Mouse (Mus musculus) kidney, postnatal 4 days (tissue): Measurements from ENCODE around the gene Tenm4.
A peak's percentile ranks its signal among the peaks of the same experiment; 100 is the strongest.
"Not testable (repeated sequence)": the region's sequence is repeated elsewhere in the genome, so short reads cannot be mapped to it uniquely, and the experiment has no call there.

Experiments used
- DNase-seq, 2 experiments: peaks; one replicate each; pipeline ENCODE4 v3.0.0; 2021; ENCODE audit warnings: mixed read lengths in 2 of 2

Tenm4 gene

DNA sequence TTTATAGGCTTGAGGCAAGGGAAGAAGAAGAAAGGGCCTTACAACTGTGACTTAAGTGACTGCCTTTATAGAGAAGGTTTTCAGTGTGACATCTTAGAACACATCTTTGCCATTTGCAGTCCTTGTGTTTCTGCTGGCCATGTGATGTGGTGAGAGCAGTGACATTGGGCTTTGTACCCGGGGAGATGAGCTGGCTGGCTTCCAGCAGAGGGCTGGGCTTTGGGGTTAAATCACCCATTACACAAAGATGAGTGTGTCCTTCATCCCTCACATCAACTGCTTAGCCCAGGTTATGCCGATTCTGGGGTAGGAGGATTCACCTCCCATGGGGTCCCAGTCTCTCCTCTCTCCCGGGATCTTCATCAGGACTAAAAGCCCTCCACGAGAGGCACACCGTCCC lies 738.8 kb downstream of the Tenm4 start:
- peak; percentile 38 to 42 for DNase-seq

DNA sequence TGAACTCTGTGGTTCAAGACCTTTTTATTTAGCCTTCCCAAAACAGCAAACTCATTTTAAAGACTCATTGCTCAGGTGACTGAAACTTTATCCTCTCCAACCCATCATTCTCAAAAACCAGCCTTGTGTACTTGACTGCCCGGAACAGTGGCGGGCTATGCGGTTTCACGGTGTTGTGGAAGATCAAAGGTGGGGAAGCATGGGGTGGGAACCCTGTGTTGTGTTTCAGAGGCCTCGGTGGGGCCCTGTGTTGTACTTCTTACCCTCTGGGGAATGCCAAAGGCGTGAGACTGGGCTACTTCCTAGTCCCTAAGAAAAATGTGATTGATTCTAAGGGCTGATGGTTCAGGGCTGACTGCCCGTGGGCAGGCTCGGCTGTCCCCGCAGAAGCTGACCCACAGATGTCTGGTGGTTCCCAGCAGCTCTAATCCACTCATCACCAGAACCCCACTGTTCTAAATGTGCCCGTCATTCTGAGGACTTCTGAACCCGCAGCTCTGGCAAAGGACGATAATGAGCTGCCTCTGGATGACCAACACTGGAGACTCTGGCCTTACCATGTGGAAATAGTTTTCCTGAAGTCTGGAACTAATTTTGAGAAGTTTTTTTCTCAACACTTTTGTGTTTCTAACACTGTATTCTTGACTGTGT lies 739.4 kb downstream of the Tenm4 start:
- no peak for DNase-seq

DNA sequence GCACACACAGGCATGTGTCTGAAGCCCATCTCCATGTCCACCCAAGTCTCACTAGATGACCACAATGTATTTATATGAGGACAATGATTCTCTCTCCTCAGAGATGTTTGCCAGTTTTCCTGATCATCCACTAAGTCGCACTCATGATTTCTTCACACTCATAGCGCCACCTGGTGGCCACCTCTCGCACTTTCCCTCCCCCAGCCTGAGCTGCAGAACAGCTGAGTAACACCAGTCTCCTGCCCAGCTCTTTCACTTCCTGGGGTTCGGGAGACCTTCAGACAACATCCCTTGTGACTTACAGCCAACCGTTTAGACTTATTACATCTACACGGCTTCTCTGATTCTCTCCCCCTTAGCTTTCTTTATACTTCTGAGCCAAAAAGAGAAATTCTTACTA lies 743.0 kb downstream of the Tenm4 start:
- DNase-seq = peak; percentile 91 to 92

DNA sequence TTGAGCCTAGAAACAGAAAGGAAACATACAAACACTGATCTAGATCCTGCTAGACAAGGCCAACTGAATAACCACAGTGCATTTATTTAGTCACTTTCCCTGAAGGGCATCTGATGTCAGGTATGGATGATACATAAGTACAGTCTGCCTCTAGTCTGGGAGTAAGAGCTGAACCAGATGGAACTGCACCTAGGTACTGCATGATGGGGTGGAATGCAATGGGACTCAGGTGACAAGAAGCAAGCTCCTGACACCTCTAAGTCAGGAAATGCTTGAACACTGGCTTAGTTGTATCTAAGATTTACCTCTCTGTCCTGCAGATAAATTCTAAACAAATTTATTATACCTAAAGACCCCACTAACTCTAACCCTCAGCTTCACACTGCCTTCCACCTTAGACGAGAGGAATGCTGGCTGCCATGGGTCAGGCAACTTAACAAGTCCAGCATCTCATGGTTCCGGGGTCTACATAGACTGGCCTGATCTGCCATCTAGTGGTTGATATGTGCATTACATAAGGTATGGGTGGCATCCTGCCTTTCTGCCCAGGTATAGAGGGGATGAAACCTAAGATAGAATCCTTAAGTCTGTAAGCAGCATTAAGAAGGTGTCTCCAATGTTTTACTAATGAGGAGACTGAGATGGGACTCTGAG lies 744.5 kb downstream of the Tenm4 start:
- peak; percentile 49 to 61 for DNase-seq

DNA sequence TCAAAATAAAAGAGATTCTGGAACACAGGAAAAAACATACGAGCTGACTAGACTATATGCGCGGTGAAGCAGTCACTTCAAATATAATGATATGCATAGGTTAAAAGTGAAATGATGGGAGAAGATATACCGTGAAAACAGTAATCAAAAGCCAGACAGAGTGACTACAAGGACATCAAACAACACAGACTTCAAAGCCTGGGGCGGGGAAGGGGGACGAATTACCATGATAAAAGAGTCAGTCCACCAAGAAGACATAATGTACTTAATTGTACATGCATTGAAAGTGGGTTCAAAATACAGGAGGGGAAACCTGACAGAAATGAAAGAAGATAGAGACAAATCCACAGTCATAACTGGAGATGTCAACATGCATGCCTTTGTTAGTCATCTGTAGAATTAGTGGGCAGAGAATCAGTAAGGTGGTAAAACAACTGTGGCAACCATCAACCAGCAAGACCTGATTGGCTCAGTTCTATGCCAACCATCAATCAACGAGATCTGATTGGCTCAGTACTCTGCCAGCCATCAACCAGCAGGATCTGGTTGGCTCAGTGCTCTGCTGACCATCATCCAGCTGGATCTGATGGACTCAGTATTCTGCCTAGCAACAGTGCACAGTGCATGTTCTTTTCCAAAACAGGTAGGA lies 749.5 kb downstream of the Tenm4 start:
- no peak for DNase-seq

DNA sequence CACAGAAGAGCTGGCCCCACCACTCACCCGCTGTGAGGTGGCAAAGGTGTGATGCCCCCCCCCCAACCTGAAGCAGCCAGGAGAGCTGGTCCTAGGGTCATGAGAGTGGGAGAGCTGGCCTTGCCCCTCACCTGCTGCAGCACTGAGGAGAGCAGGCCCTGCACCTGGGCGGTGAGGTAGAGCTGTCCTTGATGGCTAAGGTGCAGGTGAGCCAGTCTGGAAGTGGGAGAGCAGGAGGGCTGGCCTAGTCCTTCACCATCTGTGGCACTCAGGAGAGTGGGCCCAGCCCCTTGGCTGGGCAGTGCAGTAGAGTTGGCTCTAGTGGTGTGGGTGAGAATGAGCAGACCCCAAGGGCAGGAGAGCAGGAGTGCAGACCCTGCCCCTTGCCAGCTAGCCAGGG lies 751.9 kb downstream of the Tenm4 start:
- DNase-seq = no peak

DNA sequence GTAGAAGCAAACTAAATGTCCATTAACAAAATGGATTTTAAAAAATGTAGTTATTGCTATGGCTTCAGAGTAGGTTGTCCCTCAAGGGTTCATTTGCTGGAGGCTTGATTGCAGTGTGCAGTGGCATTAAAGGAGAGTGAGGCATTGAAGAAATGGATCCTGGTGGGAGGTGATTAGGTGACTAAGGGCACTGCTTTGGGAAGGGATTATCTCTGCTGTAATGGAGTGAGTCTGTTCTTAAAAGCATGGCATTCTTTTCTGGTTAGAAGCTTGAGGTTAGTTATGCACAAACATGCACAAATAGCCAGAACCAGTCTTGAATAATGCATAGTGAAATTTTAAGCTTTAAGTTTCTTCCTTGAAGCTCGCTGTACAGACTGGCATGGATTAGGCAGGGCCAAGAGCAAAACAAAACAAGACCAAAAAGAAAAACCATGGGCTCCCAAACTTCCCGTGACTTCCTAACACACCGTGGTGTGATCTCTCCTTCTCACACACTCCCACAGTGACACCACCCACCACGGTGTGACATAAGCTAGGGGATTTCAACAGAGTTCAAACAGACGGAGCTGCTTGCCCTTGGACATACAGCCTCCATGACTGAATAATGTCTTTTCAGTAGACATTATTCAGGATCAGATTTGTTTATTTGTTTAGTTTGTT lies 772.8 kb downstream of the Tenm4 start:
- DNase-seq = no peak

DNA sequence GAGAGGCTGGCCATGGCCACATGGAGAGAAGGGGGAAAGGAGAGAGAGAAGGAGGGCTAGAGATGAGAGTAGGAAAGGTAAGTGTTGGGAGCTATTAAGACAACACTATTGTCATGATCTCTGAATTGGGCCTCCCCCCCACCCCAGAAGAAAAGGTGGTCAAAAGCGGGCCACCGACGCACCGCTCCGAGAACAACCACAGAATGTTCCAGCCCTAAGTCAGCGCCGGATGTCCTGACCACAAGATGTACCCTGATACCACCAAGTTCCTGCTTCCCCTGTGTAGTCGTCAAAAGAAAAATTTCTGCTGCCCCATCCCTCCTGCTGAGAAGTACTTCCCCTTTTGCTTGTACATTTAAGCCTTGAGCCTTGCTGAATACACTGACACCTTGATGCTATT lies 775.5 kb downstream of the Tenm4 start:
- DNase-seq = not testable (repeated sequence)

DNA sequence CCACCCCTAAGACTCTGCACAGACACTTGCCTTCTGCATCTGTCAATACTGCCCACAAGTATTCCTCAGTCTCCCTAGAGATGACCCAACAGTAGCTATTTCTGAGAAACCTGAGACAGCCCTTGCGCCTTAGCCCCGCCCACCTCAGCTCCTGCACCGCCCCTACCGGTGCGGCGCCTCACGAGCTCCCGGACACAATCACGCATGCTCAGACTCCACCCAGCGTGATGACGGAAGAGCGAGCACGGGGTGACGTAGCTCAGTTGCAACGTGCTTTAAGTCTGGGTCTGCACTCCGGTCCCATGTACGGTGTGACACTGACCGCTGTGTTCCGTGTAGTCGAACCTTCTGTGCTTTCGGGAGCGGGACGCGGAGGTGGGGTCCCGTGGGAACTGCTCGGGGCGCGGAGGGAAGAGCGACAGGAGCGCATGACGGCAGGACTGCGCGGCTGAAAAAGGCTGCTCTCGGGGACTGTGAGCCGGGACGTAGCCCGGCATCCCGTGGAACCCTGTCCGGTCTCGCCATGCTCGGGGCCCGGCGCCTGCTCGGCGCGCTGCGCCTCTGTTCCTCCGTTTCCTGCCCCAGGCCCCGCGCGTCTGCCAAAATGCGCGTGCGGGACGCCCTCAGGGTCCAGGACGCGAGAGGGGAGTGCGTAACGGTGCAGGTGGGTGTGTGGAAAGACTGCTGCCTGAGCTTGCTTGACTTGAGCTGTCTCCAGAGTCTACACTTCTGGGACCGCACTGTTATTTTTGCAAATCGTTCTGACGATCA lies 780.4 kb downstream of the Tenm4 start, which contains the start of gene Nars2:
TSS of gene Nars2 (plus strand) at position 225 of the 771 bp plus-strand sequence.
- peak; percentile 92 to 95 for DNase-seq

DNA sequence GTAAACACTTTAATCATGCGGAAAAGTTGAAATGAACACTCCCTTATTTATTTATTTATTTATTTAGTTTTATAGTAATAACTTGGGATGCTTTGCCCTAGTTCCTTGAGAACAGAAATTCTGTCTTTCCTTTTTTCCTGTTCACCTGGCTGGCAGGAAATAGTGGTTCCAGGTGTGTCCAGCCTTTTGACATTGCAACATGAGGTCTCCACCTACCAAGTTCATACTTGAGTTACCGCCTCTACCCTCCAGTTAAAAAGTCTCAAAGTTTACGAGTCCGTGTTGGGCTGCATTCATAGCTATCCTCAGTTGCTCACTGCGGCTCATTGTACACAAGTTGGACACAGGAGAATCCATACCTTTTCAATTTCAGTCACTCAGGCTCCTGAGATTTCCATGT lies 781.0 kb downstream of the Tenm4 start:
- no peak for DNase-seq

DNA sequence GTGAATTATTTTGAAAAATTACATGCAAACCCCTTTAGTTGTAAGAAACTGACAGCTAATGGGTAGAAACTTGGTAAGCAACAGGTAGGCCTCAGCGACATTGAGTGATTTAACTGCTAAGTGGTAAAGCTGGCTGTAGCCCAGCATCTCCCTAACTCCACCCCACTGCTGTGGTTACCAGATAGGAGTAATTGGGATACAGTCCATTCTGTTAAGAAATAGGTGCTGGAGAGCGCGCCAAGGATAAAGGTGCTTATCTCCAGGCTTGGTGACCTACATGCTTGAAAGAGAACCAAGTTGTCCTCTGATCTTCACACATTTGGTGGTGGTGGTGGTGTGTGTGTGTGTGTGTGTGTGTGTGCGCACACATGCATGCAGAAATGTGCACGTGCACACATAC lies 788.1 kb downstream of the Tenm4 start:
- DNase-seq = no peak
